Mouse (Mus musculus): Measurements from ENCODE around the gene Pacsin2.

- TF ChIP-seq POLR2A (IDR thresholded peaks at IDR 0.05; ENCODE audit: extremely low read depth, insufficient read depth, low read length) (no peak), CTCF (IDR thresholded peaks at IDR 0.05; ENCODE audit: low read depth, low read length) (no peak)
These were observed 18.3 kb upstream of the Pacsin2 start for GRCm38 (mm10) chr15:83482645-83483224.
